Mouse (Mus musculus): ENCODE results near the gene Fitm2. TPM values are rescaled to one million over a fixed set of nuclear protein-coding genes. Genes with fewer than 3 reads are reported as not detected.

The Fitm2 gene
- polyA plus RNA-seq, 1 experiment from 2014 or later = 15.3 TPM

GRCm38 (mm10) chr2:163422895-163423660 lies 49.4 kb downstream of the Fitm2 start:
- H3K4me3 ChIP-seq (ENCODE audit: low read length) = no peak overlapping the region
- no peak overlapping the region for H3K9ac ChIP-seq (ENCODE audit: low read length)
- H3K4me1 ChIP-seq (ENCODE audit: control insufficient read depth, insufficient read depth, low read length) = peaks cover 19% of the 10 kb centered on the region
- H3K9me3 ChIP-seq (replicated peaks; ENCODE audit: control insufficient read depth, low read length) = no peaks in the 10 kb centered on the region
- H3K27ac ChIP-seq (ENCODE audit: low read length) = no peak overlapping the region
- ATAC-seq (replicated peaks; ENCODE audit: extremely low read depth, insufficient read depth, low FRiP score) = no peak
- H3K27me3 ChIP-seq (ENCODE audit: control insufficient read depth, insufficient read depth, low read length) = no peaks in the 10 kb centered on the region
- WGBS = 63% methylated on average over 9 of the region's 9 CpGs
- no peaks in the 10 kb centered on the region for H3K36me3 ChIP-seq (ENCODE audit: control insufficient read depth, insufficient read depth)
- H3K4me2 ChIP-seq (ENCODE audit: low read depth, low read length) = no peak overlapping the region

- peaks cover 26% of the 10 kb centered on the region for H3K4me1 ChIP-seq (ENCODE audit: control insufficient read depth, insufficient read depth, low read length)
- peak overlapping the region; percentile 93 for H3K27ac ChIP-seq (ENCODE audit: low read length)
- H3K9ac ChIP-seq (ENCODE audit: low read length) = peak overlapping the region; percentile 86
- no peak for ATAC-seq (replicated peaks; ENCODE audit: extremely low read depth, insufficient read depth, low FRiP score)
- no peaks in the 10 kb centered on the region for H3K36me3 ChIP-seq (ENCODE audit: control insufficient read depth, insufficient read depth)
- H3K27me3 ChIP-seq (ENCODE audit: control insufficient read depth, insufficient read depth, low read length) = no peaks in the 10 kb centered on the region
- H3K4me3 ChIP-seq (ENCODE audit: low read length) = peak overlapping the region; percentile 99
- 14% methylated on average over 10 of the region's 10 CpGs for WGBS
- H3K9me3 ChIP-seq (replicated peaks; ENCODE audit: control insufficient read depth, low read length) = no peaks in the 10 kb centered on the region
- H3K4me2 ChIP-seq (ENCODE audit: low read depth, low read length) = peak overlapping the region; percentile 86
Measured at GRCm38 (mm10) chr2:163420366-163420886, 52.0 kb downstream of the Fitm2 start.

- ATAC-seq (replicated peaks; ENCODE audit: extremely low read depth, insufficient read depth, low FRiP score) = peak; percentile 99
- peak overlapping the region; percentile 99 for H3K4me3 ChIP-seq (ENCODE audit: low read length)
- peak overlapping the region; percentile 94 for H3K9ac ChIP-seq (ENCODE audit: low read length)
- under 1% methylated on average over 62 of the region's 71 CpGs for WGBS
- peaks cover 5% of the 10 kb centered on the region; the same call in 1 of the 2 replicates for H3K36me3 ChIP-seq (ENCODE audit: control insufficient read depth, insufficient read depth)
- H3K4me2 ChIP-seq (ENCODE audit: low read depth, low read length) = peak overlapping the region; percentile 94
- no peaks in the 10 kb centered on the region for H3K9me3 ChIP-seq (replicated peaks; ENCODE audit: control insufficient read depth, low read length)
- H3K27me3 ChIP-seq (ENCODE audit: control insufficient read depth, insufficient read depth, low read length) = no peaks in the 10 kb centered on the region
- H3K27ac ChIP-seq (ENCODE audit: low read length) = peak overlapping the region; percentile 93
- H3K4me1 ChIP-seq (ENCODE audit: control insufficient read depth, insufficient read depth, low read length) = peaks cover 26% of the 10 kb centered on the region
Measured at GRCm38 (mm10) chr2:163419346-163420045, 52.9 kb downstream of the Fitm2 start.

- Histone ChIP-seq H3K4me2 (ENCODE audit: low read depth, low read length) (peak overlapping the region; percentile 94), H3K9ac (ENCODE audit: low read length) (peak overlapping the region; percentile 94), H3K27me3 (ENCODE audit: control insufficient read depth, insufficient read depth, low read length) (no peaks in the 10 kb centered on the region), H3K27ac (ENCODE audit: low read length) (peak overlapping the region; percentile 83), H3K4me1 (ENCODE audit: control insufficient read depth, insufficient read depth, low read length) (peaks cover 26% of the 10 kb centered on the region), H3K4me3 (ENCODE audit: low read length) (peak overlapping the region; percentile 99), H3K36me3 (ENCODE audit: control insufficient read depth, insufficient read depth) (peaks cover 9% of the 10 kb centered on the region), H3K9me3 (replicated peaks; ENCODE audit: control insufficient read depth, low read length) (no peaks in the 10 kb centered on the region)
- ATAC-seq (replicated peaks; ENCODE audit: extremely low read depth, insufficient read depth, low FRiP score) = peak; percentile 44
- under 1% methylated on average over 50 of the region's 50 CpGs for WGBS
Measured at GRCm38 (mm10) chr2:163418841-163419345, 53.5 kb downstream of the Fitm2 start.

- no peak overlapping the region for H3K27ac ChIP-seq (ENCODE audit: low read length)
- H3K4me1 ChIP-seq (ENCODE audit: control insufficient read depth, insufficient read depth, low read length) = peaks cover 23% of the 10 kb centered on the region
- H3K36me3 ChIP-seq (ENCODE audit: control insufficient read depth, insufficient read depth) = peaks cover 9% of the 10 kb centered on the region
- no peaks in the 10 kb centered on the region for H3K27me3 ChIP-seq (ENCODE audit: control insufficient read depth, insufficient read depth, low read length)
- no peaks in the 10 kb centered on the region for H3K9me3 ChIP-seq (replicated peaks; ENCODE audit: control insufficient read depth, low read length)
- no peak for ATAC-seq (replicated peaks; ENCODE audit: extremely low read depth, insufficient read depth, low FRiP score)
- H3K4me2 ChIP-seq (ENCODE audit: low read depth, low read length) = peak overlapping the region; percentile 94
- peak overlapping the region; percentile 94 for H3K9ac ChIP-seq (ENCODE audit: low read length)
- H3K4me3 ChIP-seq (ENCODE audit: low read length) = peak overlapping the region; percentile 99
Measured at GRCm38 (mm10) chr2:163417830-163418229, 54.6 kb downstream of the Fitm2 start.

DNA sequence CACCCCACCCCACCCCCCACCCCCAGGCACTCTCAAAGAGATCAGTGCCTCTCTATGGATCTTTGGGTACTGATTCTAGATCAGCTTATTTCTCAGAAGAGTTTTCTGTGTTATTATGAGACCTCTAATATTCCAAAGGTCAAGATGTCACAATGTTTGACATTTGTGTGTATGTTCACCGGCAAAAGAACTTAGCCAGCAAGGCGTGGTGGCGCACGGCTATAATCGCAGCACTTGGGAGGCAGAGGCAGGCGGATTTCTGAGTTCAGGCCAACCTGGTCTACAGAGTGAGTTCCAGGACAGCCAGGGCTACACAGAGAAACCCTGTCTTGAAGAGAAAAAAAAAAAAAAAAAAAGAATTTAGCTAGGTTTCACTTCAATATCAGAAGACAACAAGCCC lies 55.4 kb downstream of the Fitm2 start:
- no peak for ATAC-seq (replicated peaks; ENCODE audit: extremely low read depth, insufficient read depth, low FRiP score)
- Histone ChIP-seq H3K4me3 (ENCODE audit: low read length) (no peak overlapping the region), H3K27me3 (ENCODE audit: control insufficient read depth, insufficient read depth, low read length) (no peaks in the 10 kb centered on the region), H3K36me3 (ENCODE audit: control insufficient read depth, insufficient read depth) (peaks cover 9% of the 10 kb centered on the region), H3K4me2 (ENCODE audit: low read depth, low read length) (no peak overlapping the region), H3K9ac (ENCODE audit: low read length) (no peak overlapping the region), H3K4me1 (ENCODE audit: control insufficient read depth, insufficient read depth, low read length) (peaks cover 25% of the 10 kb centered on the region), H3K9me3 (replicated peaks; ENCODE audit: control insufficient read depth, low read length) (no peaks in the 10 kb centered on the region), H3K27ac (ENCODE audit: low read length) (no peak overlapping the region)
- WGBS = 91% methylated on average over 6 of the region's 6 CpGs

Other genes starting within 250 kb of the Fitm2 start
- gene Jph2, start 74.6 kb downstream of the Fitm2 start, polyA plus RNA-seq (2015; fragmentation: Nextera tagmentation; extraction: Ambion mirVana) = 38.5 and 43.2 TPM in 2 replicates
- 57.1 and 63.8 TPM in 2 replicates for gene Oser1, start 47.9 kb downstream of the Fitm2 start, polyA plus RNA-seq (2015; fragmentation: Nextera tagmentation; extraction: Ambion mirVana)
- gene Gdap1l1, start 34.2 kb downstream of the Fitm2 start, polyA plus RNA-seq (2015; fragmentation: Nextera tagmentation; extraction: Ambion mirVana) = 0.18 and 0.36 TPM in 2 replicates
- not detected in 2 replicates for gene R3hdml, start 19.7 kb upstream of the Fitm2 start, polyA plus RNA-seq (2015; fragmentation: Nextera tagmentation; extraction: Ambion mirVana)
- gene Hnf4a, start 34.2 kb upstream of the Fitm2 start, polyA plus RNA-seq (2015; fragmentation: Nextera tagmentation; extraction: Ambion mirVana) = 0.16 and 0.77 TPM in 2 replicates
- gene Ttpal, start 129.7 kb upstream of the Fitm2 start, polyA plus RNA-seq (2015; fragmentation: Nextera tagmentation; extraction: Ambion mirVana) = 18.6 and 19.0 TPM in 2 replicates
- 56.1 and 71.3 TPM in 2 replicates for gene Serinc3, start 172.5 kb upstream of the Fitm2 start, polyA plus RNA-seq (2015; fragmentation: Nextera tagmentation; extraction: Ambion mirVana)
- 374 and 420 TPM in 2 replicates for gene Pkig, start 185.8 kb upstream of the Fitm2 start, polyA plus RNA-seq (2015; fragmentation: Nextera tagmentation; extraction: Ambion mirVana)

Data from heart, embryonic 16.5 days (tissue).